Mouse (Mus musculus) hindbrain, embryonic 11.5 days (tissue): ENCODE measurements around the gene Il22ra1. TPM values are rescaled to one million over a fixed set of nuclear protein-coding genes. Genes with fewer than 3 reads are reported as not detected.
A peak's percentile ranks its signal among the peaks of the same experiment; 100 is the strongest.

Source experiments
- ATAC-seq: fragments of 200-750 bp; cut with Nextera tagmentation; 2 replicates; pipeline ENCODE4 v1.8.0; 2017; ENCODE audit warnings: mild to moderate bottlenecking, moderate TSS enrichment, moderate library complexity; ENCODE audit not compliant: low FRiP score
- DNase-seq: peaks from one replicate; pipeline ENCODE4 v3.0.0-alpha.2; 2015; ENCODE audit warnings: low spot score
- H3K27ac ChIP-seq: fragments of 300-500 bp; sonication (generic); 2 replicates; pipeline ENCODE4 v1.5.1; 2014; ENCODE audit warnings: mild to moderate bottlenecking, low read depth, low read length
- H3K27me3 ChIP-seq: fragments of 300-500 bp; sonication (generic); 2 replicates; pipeline ENCODE4 v1.6.1; 2014; ENCODE audit warnings: mild to moderate bottlenecking, low read length, moderate library complexity, mixed read lengths; ENCODE audit not compliant: control insufficient read depth, insufficient read depth
- H3K36me3 ChIP-seq: fragments of 300-500 bp; sonication (generic); 2 replicates; pipeline ENCODE4 v1.6.1; 2014; ENCODE audit warnings: mild to moderate bottlenecking, low read length, moderate library complexity, mixed read lengths; ENCODE audit not compliant: control insufficient read depth, insufficient read depth
- H3K4me1 ChIP-seq: fragments of 300-500 bp; sonication (generic); replicated peaks from 2 replicates; pipeline ENCODE4 v1.6.1; 2014; ENCODE audit warnings: low read length, mixed read lengths; ENCODE audit not compliant: control insufficient read depth, insufficient read depth
- H3K4me2 ChIP-seq: fragments of 300-500 bp; sonication (generic); replicated peaks from 2 replicates; pipeline ENCODE4 v1.6.1; 2014; ENCODE audit warnings: mild to moderate bottlenecking, low read depth, low read length
- H3K4me3 ChIP-seq: fragments of 300-500 bp; sonication (generic); 2 replicates; pipeline ENCODE4 v1.5.1; 2014; ENCODE audit warnings: low read depth, low read length
- H3K9ac ChIP-seq: fragments of 300-500 bp; sonication (generic); 2 replicates; pipeline ENCODE4 v1.6.1; 2014; ENCODE audit warnings: low read depth, low read length
- H3K9me3 ChIP-seq: fragments of 300-500 bp; sonication (generic); 2 replicates; pipeline ENCODE4 v1.6.1; 2016; ENCODE audit warnings: low read length; ENCODE audit not compliant: control insufficient read depth
- WGBS: fragments of 180-500 bp; shearing (Covaris S2); extraction: QIAGEN DNeasy Blood & Tissue Kit; methylation state at CpG from one replicate; pipeline ENCODE4 v1.1.7; 2014; 5-methylcytosine and 5-hydroxymethylcytosine counted together
- polyA plus RNA-seq: library from polyadenylated mRNA; unstranded; fragments of >200 nt; fragmentation: Nextera tagmentation; extraction: Ambion mirVana; gene quantifications from 2 replicates; pipeline ENCODE4 v1.2.1, GENCODE M21; 2014

The Il22ra1 gene
- polyA plus RNA-seq, 1 experiment from 2014 or later = not detected

DNA sequence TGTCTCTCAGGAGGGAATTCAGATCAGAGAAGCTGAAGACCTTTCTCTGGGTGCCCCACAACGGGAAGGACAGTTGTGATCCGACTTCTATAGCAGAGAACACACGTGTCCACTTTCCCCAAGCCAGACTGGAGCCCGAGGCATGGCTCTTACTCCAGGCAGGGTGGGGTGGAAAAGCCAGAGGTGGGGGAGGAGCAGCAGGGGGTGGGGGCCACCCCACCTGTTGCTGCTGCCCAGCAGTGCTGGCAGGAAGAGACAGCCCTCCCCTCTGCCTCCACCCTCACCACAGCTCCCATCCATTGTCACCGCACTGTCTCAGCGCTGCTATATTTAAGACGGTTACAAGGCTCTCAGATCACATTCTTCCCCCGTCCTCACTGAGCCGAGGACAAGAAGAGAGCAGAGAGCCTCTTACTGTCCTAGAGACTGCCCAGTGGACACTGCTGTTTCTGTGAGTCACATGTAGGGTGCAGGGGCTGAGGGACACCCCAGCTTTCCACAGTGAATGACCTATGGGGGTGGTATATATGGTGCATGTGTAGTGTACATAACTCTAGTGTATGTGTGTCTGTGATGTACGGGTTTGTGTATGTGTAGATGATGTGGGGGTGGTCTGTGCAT, 31.5 kb downstream of the Il22ra1 start, which contains the start of gene Myom3:
Gene Myom3, plus strand, starts transcription at position 360 of the 621 bp plus-strand sequence.
- no peak within 1 kb of the TSS for H3K9ac ChIP-seq
- DNase-seq (no peak), ATAC-seq (no peak)
- no peaks in the 10 kb centered on the region for H3K36me3 ChIP-seq
- H3K27me3 ChIP-seq = no peaks in the 10 kb centered on the region
- no peak within 1 kb of the TSS for H3K4me3 ChIP-seq
- no peak within 1 kb of the TSS for H3K4me2 ChIP-seq
- H3K4me1 ChIP-seq = no peaks in the 10 kb centered on the region
- no peak within 1 kb of the TSS for H3K27ac ChIP-seq
- no peaks in the 10 kb centered on the region for H3K9me3 ChIP-seq
- WGBS = 68% methylated on average over 10 of the region's 10 CpGs

DNA sequence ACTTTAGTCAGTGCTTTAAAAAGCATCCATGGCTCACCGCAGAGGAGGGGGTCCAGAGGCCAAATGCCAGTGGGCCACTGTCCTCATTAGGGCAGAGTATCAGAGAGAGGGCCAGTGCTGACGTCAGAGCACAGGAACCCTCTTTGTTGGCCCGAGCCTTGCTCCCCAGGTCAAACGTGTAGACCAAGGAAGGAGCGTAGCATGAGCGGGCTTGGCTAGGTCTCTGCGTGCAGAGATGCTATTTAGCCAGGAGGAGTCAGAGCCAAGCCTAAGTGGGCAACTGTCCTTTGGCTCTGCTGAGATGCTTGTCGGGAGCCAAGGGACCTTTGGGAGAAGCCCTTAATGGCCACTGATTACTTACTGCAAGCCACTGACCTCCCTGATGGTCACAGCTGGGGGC, 33.1 kb downstream of the Il22ra1 start:
- ATAC-seq (no peak), DNase-seq (no peak)
- Histone ChIP-seq H3K4me2 (no peak overlapping the region), H3K36me3 (no peaks in the 10 kb centered on the region), H3K4me3 (no peak overlapping the region), H3K9me3 (no peaks in the 10 kb centered on the region), H3K27me3 (no peaks in the 10 kb centered on the region), H3K9ac (no peak overlapping the region), H3K27ac (no peak overlapping the region), H3K4me1 (no peaks in the 10 kb centered on the region)
- WGBS = 72% methylated on average over 8 of the region's 8 CpGs

DNA sequence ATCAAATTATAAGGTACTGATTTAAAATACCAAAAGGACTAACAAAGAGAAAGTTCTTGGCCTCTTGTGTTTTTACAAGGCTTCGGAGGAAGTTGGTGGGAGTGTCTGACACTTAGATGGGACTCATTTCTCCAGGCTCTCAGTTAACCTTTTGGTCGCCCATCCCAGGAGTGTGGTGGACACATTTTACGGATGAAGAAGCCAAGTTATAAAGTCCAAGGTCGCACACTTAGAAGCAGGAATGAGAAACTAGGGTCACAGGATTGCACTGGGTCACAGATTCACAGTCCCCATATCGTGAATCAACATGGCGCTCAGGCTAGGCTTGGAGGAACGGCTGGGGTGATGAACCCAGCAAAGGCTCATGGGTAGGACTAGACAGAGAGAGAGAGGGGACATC, 33.6 kb downstream of the Il22ra1 start:
- Histone ChIP-seq H3K4me1 (no peaks in the 10 kb centered on the region), H3K27ac (no peak overlapping the region), H3K4me2 (no peak overlapping the region), H3K4me3 (no peak overlapping the region), H3K9me3 (no peaks in the 10 kb centered on the region), H3K9ac (no peak overlapping the region), H3K36me3 (no peaks in the 10 kb centered on the region), H3K27me3 (no peaks in the 10 kb centered on the region)
- 80% methylated on average over 7 of the region's 7 CpGs for WGBS
- no peak for DNase-seq
- ATAC-seq = no peak

DNA sequence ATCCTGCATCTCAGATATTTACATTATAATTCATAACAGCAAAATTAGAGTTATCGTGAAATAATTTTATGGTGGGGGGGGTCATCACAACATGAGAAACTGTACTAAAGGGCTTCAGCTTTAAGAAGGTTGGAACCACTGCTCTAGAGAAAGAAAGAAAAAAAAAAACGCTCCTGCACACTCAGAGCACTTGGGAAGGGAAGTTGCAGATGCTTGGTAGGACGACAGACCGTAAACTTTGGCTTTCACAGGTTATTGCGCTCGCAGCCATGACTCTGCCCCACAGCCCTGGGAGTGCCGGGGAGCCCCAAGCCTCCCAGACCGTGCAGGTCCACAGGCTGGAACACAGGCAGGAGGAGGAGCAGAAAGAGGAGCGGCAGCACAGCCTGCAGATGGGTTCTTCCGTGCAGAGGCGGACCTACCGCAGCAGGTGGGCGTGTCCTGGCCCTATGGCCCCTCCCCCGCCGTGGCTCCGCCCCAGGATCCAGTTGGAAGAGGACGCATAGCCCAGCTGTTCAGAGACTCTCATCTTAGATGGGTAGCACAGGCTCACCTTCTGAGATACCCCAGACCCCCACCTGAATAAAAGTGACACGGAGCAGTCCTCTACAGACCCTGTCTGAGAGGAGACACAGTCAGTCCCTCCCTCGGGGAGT, 34.4 kb downstream of the Il22ra1 start:
- 11% methylated on average over 17 of the region's 19 CpGs for WGBS
- no peaks in the 10 kb centered on the region for H3K27me3 ChIP-seq
- ATAC-seq = peak; percentile 68
- no peak overlapping the region for H3K27ac ChIP-seq
- no peaks in the 10 kb centered on the region for H3K4me1 ChIP-seq
- peak; percentile 81 for DNase-seq
- H3K4me3 ChIP-seq = no peak overlapping the region
- H3K9me3 ChIP-seq = no peaks in the 10 kb centered on the region
- no peak overlapping the region for H3K9ac ChIP-seq
- no peaks in the 10 kb centered on the region for H3K36me3 ChIP-seq
- H3K4me2 ChIP-seq = peak overlapping the region; percentile 28; the same call in 1 of the 2 replicates

DNA sequence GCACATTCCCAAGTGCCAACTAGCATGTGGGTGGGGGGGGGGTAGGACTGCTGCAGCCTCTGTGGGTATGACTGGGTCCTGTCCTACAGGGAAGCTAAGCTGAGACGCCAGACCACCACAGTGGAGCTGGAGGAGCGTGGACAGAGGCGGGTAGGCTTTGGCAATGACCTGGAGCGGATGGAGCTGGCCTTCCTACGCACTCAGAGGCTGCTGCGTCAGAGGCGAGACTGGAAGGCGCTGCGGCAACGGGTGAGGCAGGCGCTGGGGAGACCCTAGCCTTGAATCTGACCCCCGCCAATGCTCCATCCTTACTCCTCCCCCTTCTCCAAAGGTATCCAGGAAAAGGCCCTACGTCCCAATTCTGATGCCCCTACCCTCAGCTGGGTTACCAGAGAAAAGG, 36.7 kb downstream of the Il22ra1 start:
- DNase-seq (no peak), ATAC-seq (no peak)
- no peaks in the 10 kb centered on the region for H3K36me3 ChIP-seq
- H3K27ac ChIP-seq = no peak overlapping the region
- 88% methylated on average over 12 of the region's 13 CpGs for WGBS
- no peak overlapping the region for H3K4me2 ChIP-seq
- H3K27me3 ChIP-seq = no peaks in the 10 kb centered on the region
- no peak overlapping the region for H3K9ac ChIP-seq
- H3K9me3 ChIP-seq = no peaks in the 10 kb centered on the region
- no peaks in the 10 kb centered on the region for H3K4me1 ChIP-seq
- no peak overlapping the region for H3K4me3 ChIP-seq

DNA sequence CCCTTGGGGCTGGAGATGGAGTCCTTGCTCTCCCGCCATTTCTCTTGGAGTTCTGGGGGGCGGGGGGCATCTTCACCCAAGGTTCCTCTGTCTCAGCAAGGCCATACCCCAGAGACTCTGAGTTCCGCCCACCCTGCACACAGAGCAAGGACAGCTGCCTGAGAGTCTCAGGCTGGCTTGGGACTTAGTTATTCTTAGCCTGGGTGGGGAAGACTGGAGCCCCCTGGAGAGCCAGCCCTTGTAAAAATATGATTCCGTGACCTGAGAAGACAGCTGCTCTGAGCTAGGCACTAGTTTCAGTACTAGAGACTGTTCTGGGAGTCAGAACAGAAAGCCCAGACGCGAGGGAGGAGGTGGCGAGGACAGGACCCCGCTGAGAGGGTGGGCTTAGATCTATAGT, 37.7 kb downstream of the Il22ra1 start:
- no peak overlapping the region for H3K4me2 ChIP-seq
- H3K4me3 ChIP-seq = no peak overlapping the region
- WGBS = 72% methylated on average over 8 of the region's 8 CpGs
- DNase-seq (no peak), ATAC-seq (no peak)
- H3K36me3 ChIP-seq = no peaks in the 10 kb centered on the region
- H3K27ac ChIP-seq = no peak overlapping the region
- H3K27me3 ChIP-seq = no peaks in the 10 kb centered on the region
- H3K9ac ChIP-seq = no peak overlapping the region
- H3K4me1 ChIP-seq = no peaks in the 10 kb centered on the region
- H3K9me3 ChIP-seq = no peaks in the 10 kb centered on the region

DNA sequence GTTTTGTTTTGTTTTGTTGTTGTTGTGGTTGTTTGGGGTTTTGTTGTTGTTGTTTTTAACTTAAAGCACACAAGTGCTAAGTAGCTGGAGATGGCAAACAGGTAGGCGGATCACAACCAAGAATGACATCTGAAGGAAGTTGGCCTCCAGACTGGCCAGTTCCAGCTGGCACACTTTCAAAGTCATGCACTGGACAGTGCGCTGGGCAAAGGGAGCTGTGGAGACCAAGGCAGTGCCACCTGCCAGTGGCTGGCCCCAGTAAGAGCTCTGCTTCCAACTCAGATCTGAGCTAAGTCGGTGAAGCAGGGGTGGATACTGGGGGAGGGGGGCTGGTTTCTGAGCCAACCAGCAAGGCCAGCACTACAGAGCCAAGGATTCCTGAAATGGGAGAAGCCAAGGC, 39.0 kb downstream of the Il22ra1 start:
- Histone ChIP-seq H3K27me3 (no peaks in the 10 kb centered on the region), H3K4me3 (no peak overlapping the region), H3K36me3 (no peaks in the 10 kb centered on the region), H3K27ac (no peak overlapping the region), H3K4me1 (no peaks in the 10 kb centered on the region), H3K4me2 (no peak overlapping the region), H3K9me3 (no peaks in the 10 kb centered on the region), H3K9ac (no peak overlapping the region)
- DNase-seq = no peak
- whole genome bisulfite sequencing = 74% methylated on average over 3 of the region's 3 CpGs
- ATAC-seq = no peak

DNA sequence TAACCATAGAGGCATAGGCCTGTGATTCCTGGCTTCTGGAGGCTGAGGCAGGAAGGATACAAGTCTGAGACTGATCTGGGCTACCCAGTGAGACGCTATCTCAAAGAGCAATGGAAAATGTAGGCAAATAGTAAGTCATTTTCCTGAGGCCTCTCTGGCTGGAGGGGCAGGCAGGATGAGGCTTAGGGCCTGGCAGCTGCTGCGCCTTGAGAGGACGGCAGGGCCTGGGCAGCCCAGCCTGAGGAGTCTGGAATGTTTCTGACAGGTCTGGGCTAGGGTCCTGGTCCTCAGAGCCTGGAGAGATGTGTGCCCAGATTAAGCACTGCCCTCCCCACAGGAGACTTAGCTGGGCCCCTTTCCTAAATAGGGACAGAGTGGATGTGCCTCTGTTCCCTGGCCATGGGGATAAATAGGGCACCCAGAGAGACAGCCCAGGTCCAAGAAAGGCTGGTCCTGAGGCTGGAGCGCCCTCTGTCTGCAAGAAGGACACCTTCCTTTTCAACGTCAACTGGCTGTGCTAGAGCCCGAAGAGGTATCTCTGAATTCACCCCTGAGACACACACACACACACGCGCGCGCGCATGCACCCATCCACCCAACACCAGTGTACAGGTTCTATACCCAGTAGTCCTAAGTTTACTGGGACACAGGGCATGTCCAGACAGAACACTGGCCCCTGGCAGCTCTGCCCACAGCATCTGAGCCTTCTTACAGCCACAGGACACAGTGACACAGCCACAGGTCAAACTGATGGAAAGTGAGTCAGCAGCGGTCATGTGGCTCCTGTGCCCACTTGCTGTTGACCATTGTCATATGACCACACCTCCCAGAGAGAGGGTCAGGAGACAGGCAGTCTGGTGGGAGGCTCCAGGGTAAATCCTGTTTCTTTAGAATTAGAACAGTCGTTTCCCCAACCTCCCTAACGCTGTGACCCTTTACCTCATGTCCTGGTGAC, 40.9 kb downstream of the Il22ra1 start:
- peak; percentile 51 for DNase-seq
- WGBS = 67% methylated on average over 14 of the region's 14 CpGs

More for the DNA sequence above, 40.9 kb downstream of the Il22ra1 start:
- H3K27ac ChIP-seq = no peak overlapping the region
- no peak overlapping the region for H3K4me3 ChIP-seq
- H3K9ac ChIP-seq = no peak overlapping the region
- no peaks in the 10 kb centered on the region for H3K27me3 ChIP-seq
- H3K4me1 ChIP-seq = no peaks in the 10 kb centered on the region
- no peaks in the 10 kb centered on the region for H3K36me3 ChIP-seq
- no peaks in the 10 kb centered on the region for H3K9me3 ChIP-seq
- no peak overlapping the region for H3K4me2 ChIP-seq
- no peak for ATAC-seq
